Mouse (Mus musculus): ENCODE data around the gene Adcy5. TPM values are rescaled to one million over a fixed set of nuclear protein-coding genes. Genes with fewer than 3 reads are reported as not detected.

Gene Adcy5
- polyA plus RNA-seq, 1 experiment: 2.8 TPM

GRCm38 (mm10) chr16:35191271-35191670, 36.6 kb downstream of the Adcy5 start:
- Histone ChIP-seq H3K36me3 (ENCODE audit: control insufficient read depth, insufficient read depth, low read length) (no peaks in the 10 kb centered on the region), H3K4me1 (ENCODE audit: control insufficient read depth, insufficient read depth, low read length) (no peaks in the 10 kb centered on the region; the same call in 1 of the 2 replicates), H3K27me3 (ENCODE audit: control insufficient read depth, insufficient read depth, low read length) (no peaks in the 10 kb centered on the region), H3K27ac (ENCODE audit: control insufficient read depth, insufficient read depth, low read depth, low read length) (no peak overlapping the region), H3K4me3 (ENCODE audit: control insufficient read depth, low read depth, low read length) (no peak overlapping the region)
- TF ChIP-seq POLR2A (IDR thresholded peaks at IDR 0.05; ENCODE audit: control insufficient read depth, low read depth, low read length): no peak
- TF ChIP-seq CTCF (IDR thresholded peaks at IDR 0.05; ENCODE audit: control insufficient read depth, insufficient read depth, insufficient replicate concordance, low read depth, low read length): no peak

- Histone ChIP-seq H3K4me3 (ENCODE audit: control insufficient read depth, low read depth, low read length) (no peak overlapping the region), H3K36me3 (ENCODE audit: control insufficient read depth, insufficient read depth, low read length) (no peaks in the 10 kb centered on the region), H3K27me3 (ENCODE audit: control insufficient read depth, insufficient read depth, low read length) (no peaks in the 10 kb centered on the region), H3K4me1 (ENCODE audit: control insufficient read depth, insufficient read depth, low read length) (no peaks in the 10 kb centered on the region; the same call in 1 of the 2 replicates), H3K27ac (ENCODE audit: control insufficient read depth, insufficient read depth, low read depth, low read length) (no peak overlapping the region)
- TF ChIP-seq POLR2A (IDR thresholded peaks at IDR 0.05; ENCODE audit: control insufficient read depth, low read depth, low read length) (no peak), CTCF (IDR thresholded peaks at IDR 0.05; ENCODE audit: control insufficient read depth, insufficient read depth, insufficient replicate concordance, low read depth, low read length) (no peak)
Measured at GRCm38 (mm10) chr16:35192471-35192870, 37.8 kb downstream of the Adcy5 start.

- no peak overlapping the region for H3K4me3 ChIP-seq (ENCODE audit: control insufficient read depth, low read depth, low read length)
- H3K27me3 ChIP-seq (ENCODE audit: control insufficient read depth, insufficient read depth, low read length): no peaks in the 10 kb centered on the region
- TF ChIP-seq CTCF (IDR thresholded peaks at IDR 0.05; ENCODE audit: control insufficient read depth, insufficient read depth, insufficient replicate concordance, low read depth, low read length) (no peak), POLR2A (IDR thresholded peaks at IDR 0.05; ENCODE audit: control insufficient read depth, low read depth, low read length) (no peak)
- no peaks in the 10 kb centered on the region; the same call in 1 of the 2 replicates for H3K4me1 ChIP-seq (ENCODE audit: control insufficient read depth, insufficient read depth, low read length)
- no peaks in the 10 kb centered on the region for H3K36me3 ChIP-seq (ENCODE audit: control insufficient read depth, insufficient read depth, low read length)
- H3K27ac ChIP-seq (ENCODE audit: control insufficient read depth, insufficient read depth, low read depth, low read length): no peak overlapping the region
Measured at GRCm38 (mm10) chr16:35193357-35193756, 38.7 kb downstream of the Adcy5 start.

GRCm38 (mm10) chr16:35199721-35200431, 45.2 kb downstream of the Adcy5 start:
- TF ChIP-seq POLR2A (IDR thresholded peaks at IDR 0.05; ENCODE audit: control insufficient read depth, low read depth, low read length) (no peak; the same call in 1 of the 2 replicates), CTCF (IDR thresholded peaks at IDR 0.05; ENCODE audit: control insufficient read depth, insufficient read depth, insufficient replicate concordance, low read depth, low read length) (no peak)
- Histone ChIP-seq H3K4me1 (ENCODE audit: control insufficient read depth, insufficient read depth, low read length) (no peaks in the 10 kb centered on the region), H3K27me3 (ENCODE audit: control insufficient read depth, insufficient read depth, low read length) (no peaks in the 10 kb centered on the region), H3K27ac (ENCODE audit: control insufficient read depth, insufficient read depth, low read depth, low read length) (peak overlapping the region; percentile 19; the same call in 1 of the 2 replicates), H3K4me3 (ENCODE audit: control insufficient read depth, low read depth, low read length) (no peak overlapping the region), H3K36me3 (ENCODE audit: control insufficient read depth, insufficient read depth, low read length) (no peaks in the 10 kb centered on the region)

- Histone ChIP-seq H3K4me3 (ENCODE audit: control insufficient read depth, low read depth, low read length) (no peak overlapping the region), H3K36me3 (ENCODE audit: control insufficient read depth, insufficient read depth, low read length) (no peaks in the 10 kb centered on the region), H3K27me3 (ENCODE audit: control insufficient read depth, insufficient read depth, low read length) (no peaks in the 10 kb centered on the region), H3K27ac (ENCODE audit: control insufficient read depth, insufficient read depth, low read depth, low read length) (0 out of 2 replicates have a peak overlapping the region, but pooled peaks have one; percentile 19), H3K4me1 (ENCODE audit: control insufficient read depth, insufficient read depth, low read length) (no peaks in the 10 kb centered on the region)
- TF ChIP-seq CTCF (IDR thresholded peaks at IDR 0.05; ENCODE audit: control insufficient read depth, insufficient read depth, insufficient replicate concordance, low read depth, low read length) (no peak), POLR2A (IDR thresholded peaks at IDR 0.05; ENCODE audit: control insufficient read depth, low read depth, low read length) (no peak)
Measured at GRCm38 (mm10) chr16:35200432-35201142, 45.9 kb downstream of the Adcy5 start.

- Histone ChIP-seq H3K27ac (ENCODE audit: control insufficient read depth, insufficient read depth, low read depth, low read length) (no peak overlapping the region), H3K36me3 (ENCODE audit: control insufficient read depth, insufficient read depth, low read length) (no peaks in the 10 kb centered on the region), H3K27me3 (ENCODE audit: control insufficient read depth, insufficient read depth, low read length) (no peaks in the 10 kb centered on the region), H3K4me1 (ENCODE audit: control insufficient read depth, insufficient read depth, low read length) (peaks cover 2% of the 10 kb centered on the region), H3K4me3 (ENCODE audit: control insufficient read depth, low read depth, low read length) (no peak overlapping the region)
- TF ChIP-seq POLR2A (IDR thresholded peaks at IDR 0.05; ENCODE audit: control insufficient read depth, low read depth, low read length) (no peak), CTCF (IDR thresholded peaks at IDR 0.05; ENCODE audit: control insufficient read depth, insufficient read depth, insufficient replicate concordance, low read depth, low read length) (no peak)
Measured at GRCm38 (mm10) chr16:35201281-35201680, 46.6 kb downstream of the Adcy5 start.

- Histone ChIP-seq H3K27ac (ENCODE audit: control insufficient read depth, insufficient read depth, low read depth, low read length) (no peak overlapping the region), H3K36me3 (ENCODE audit: control insufficient read depth, insufficient read depth, low read length) (no peaks in the 10 kb centered on the region), H3K4me1 (ENCODE audit: control insufficient read depth, insufficient read depth, low read length) (peaks cover 5% of the 10 kb centered on the region), H3K4me3 (ENCODE audit: control insufficient read depth, low read depth, low read length) (no peak overlapping the region), H3K27me3 (ENCODE audit: control insufficient read depth, insufficient read depth, low read length) (no peaks in the 10 kb centered on the region)
- TF ChIP-seq POLR2A (IDR thresholded peaks at IDR 0.05; ENCODE audit: control insufficient read depth, low read depth, low read length) (no peak), CTCF (IDR thresholded peaks at IDR 0.05; ENCODE audit: control insufficient read depth, insufficient read depth, insufficient replicate concordance, low read depth, low read length) (no peak)
Measured at GRCm38 (mm10) chr16:35203511-35203910, 48.8 kb downstream of the Adcy5 start.
